Mouse (Mus musculus): Measurements from ENCODE around the gene Gkn2. TPM values are rescaled to one million over a fixed set of nuclear protein-coding genes. Genes with fewer than 3 reads are reported as not detected.
A peak's percentile ranks its signal among the peaks of the same experiment; 100 is the strongest.

Gene Gkn2
- polyA plus RNA-seq, 1 experiment: not detected

- H3K4me3 ChIP-seq (ENCODE audit: insufficient read depth, low read length): no peak overlapping the region
- no peaks in the 10 kb centered on the region for H3K4me1 ChIP-seq (ENCODE audit: control insufficient read depth, insufficient read depth, low read length)
- TF ChIP-seq POLR2A (IDR thresholded peaks at IDR 0.05; ENCODE audit: low read depth, low read length) (no peak), CTCF (IDR thresholded peaks at IDR 0.05; ENCODE audit: borderline replicate concordance, insufficient read depth, low read length) (no peak)
- no peak overlapping the region for H3K27ac ChIP-seq (ENCODE audit: insufficient read depth, low read length)
These were observed 18.7 kb upstream of the Gkn2 start for GRCm38 (mm10) chr6:87354441-87354840.

GRCm38 (mm10) chr6:87369223-87369622 lies 3.9 kb upstream of the Gkn2 start:
- Histone ChIP-seq H3K4me3 (ENCODE audit: insufficient read depth, low read length) (no peak overlapping the region), H3K27ac (ENCODE audit: insufficient read depth, low read length) (no peak overlapping the region), H3K4me1 (ENCODE audit: control insufficient read depth, insufficient read depth, low read length) (no peaks in the 10 kb centered on the region)
- no peak for TF ChIP-seq CTCF (IDR thresholded peaks at IDR 0.05; ENCODE audit: borderline replicate concordance, insufficient read depth, low read length)

GRCm38 (mm10) chr6:87383926-87384691 lies 11.0 kb downstream of the Gkn2 start:
- no peak for TF ChIP-seq CTCF (IDR thresholded peaks at IDR 0.05; ENCODE audit: borderline replicate concordance, insufficient read depth, low read length)
- no peak for TF ChIP-seq POLR2A (IDR thresholded peaks at IDR 0.05; ENCODE audit: low read depth, low read length)
- Histone ChIP-seq H3K27ac (ENCODE audit: insufficient read depth, low read length) (no peak overlapping the region), H3K4me3 (ENCODE audit: insufficient read depth, low read length) (no peak overlapping the region), H3K4me1 (ENCODE audit: control insufficient read depth, insufficient read depth, low read length) (peaks cover 7% of the 10 kb centered on the region)

- no peak for TF ChIP-seq POLR2A (IDR thresholded peaks at IDR 0.05; ENCODE audit: low read depth, low read length)
- TF ChIP-seq CTCF (IDR thresholded peaks at IDR 0.05; ENCODE audit: borderline replicate concordance, insufficient read depth, low read length): no peak
- no peak overlapping the region for H3K27ac ChIP-seq (ENCODE audit: insufficient read depth, low read length)
- peaks cover 7% of the 10 kb centered on the region for H3K4me1 ChIP-seq (ENCODE audit: control insufficient read depth, insufficient read depth, low read length)
- no peak overlapping the region for H3K4me3 ChIP-seq (ENCODE audit: insufficient read depth, low read length)
These were observed 11.6 kb downstream of the Gkn2 start for GRCm38 (mm10) chr6:87384761-87385160.

GRCm38 (mm10) chr6:87386203-87386602 lies 13.0 kb downstream of the Gkn2 start:
- Histone ChIP-seq H3K4me1 (ENCODE audit: control insufficient read depth, insufficient read depth, low read length) (peaks cover 7% of the 10 kb centered on the region), H3K27ac (ENCODE audit: insufficient read depth, low read length) (peak overlapping the region; percentile 74), H3K4me3 (ENCODE audit: insufficient read depth, low read length) (no peak overlapping the region)
- peak; percentile 17; the same call in 1 of the 2 replicates for TF ChIP-seq CTCF (IDR thresholded peaks at IDR 0.05; ENCODE audit: borderline replicate concordance, insufficient read depth, low read length)
- no peak for TF ChIP-seq POLR2A (IDR thresholded peaks at IDR 0.05; ENCODE audit: low read depth, low read length)

GRCm38 (mm10) chr6:87386681-87387080 lies 13.5 kb downstream of the Gkn2 start:
- no peak overlapping the region for H3K4me3 ChIP-seq (ENCODE audit: insufficient read depth, low read length)
- no peak for TF ChIP-seq POLR2A (IDR thresholded peaks at IDR 0.05; ENCODE audit: low read depth, low read length)
- TF ChIP-seq CTCF (IDR thresholded peaks at IDR 0.05; ENCODE audit: borderline replicate concordance, insufficient read depth, low read length): no peak
- peak overlapping the region; percentile 74 for H3K27ac ChIP-seq (ENCODE audit: insufficient read depth, low read length)
- H3K4me1 ChIP-seq (ENCODE audit: control insufficient read depth, insufficient read depth, low read length): peaks cover 7% of the 10 kb centered on the region

GRCm38 (mm10) chr6:87388877-87389276 lies 15.7 kb downstream of the Gkn2 start, which contains the start of gene Gkn3:
Gkn3 (minus strand) TSS chr6:87388935.
- no peak within 1 kb of the TSS for H3K27ac ChIP-seq (ENCODE audit: insufficient read depth, low read length)
- TF ChIP-seq POLR2A (IDR thresholded peaks at IDR 0.05; ENCODE audit: low read depth, low read length) (no peak), CTCF (IDR thresholded peaks at IDR 0.05; ENCODE audit: borderline replicate concordance, insufficient read depth, low read length) (no peak)
- H3K4me3 ChIP-seq (ENCODE audit: insufficient read depth, low read length): no peak within 1 kb of the TSS
- peaks cover 9% of the 10 kb centered on the region for H3K4me1 ChIP-seq (ENCODE audit: control insufficient read depth, insufficient read depth, low read length)

- TF ChIP-seq POLR2A (IDR thresholded peaks at IDR 0.05; ENCODE audit: low read depth, low read length) (no peak), CTCF (IDR thresholded peaks at IDR 0.05; ENCODE audit: borderline replicate concordance, insufficient read depth, low read length) (no peak)
- no peak overlapping the region for H3K27ac ChIP-seq (ENCODE audit: insufficient read depth, low read length)
These were observed 16.4 kb downstream of the Gkn2 start for GRCm38 (mm10) chr6:87389455-87389989.

GRCm38 (mm10) chr6:87393466-87394205 lies 20.5 kb downstream of the Gkn2 start:
- Histone ChIP-seq H3K4me3 (ENCODE audit: insufficient read depth, low read length) (no peak overlapping the region), H3K27ac (ENCODE audit: insufficient read depth, low read length) (no peak overlapping the region), H3K4me1 (ENCODE audit: control insufficient read depth, insufficient read depth, low read length) (peaks cover 3% of the 10 kb centered on the region; the same call in 1 of the 2 replicates)
- TF ChIP-seq CTCF (IDR thresholded peaks at IDR 0.05; ENCODE audit: borderline replicate concordance, insufficient read depth, low read length) (no peak), POLR2A (IDR thresholded peaks at IDR 0.05; ENCODE audit: low read depth, low read length) (no peak)

More at GRCm38 (mm10) chr6:87389455-87389989, 16.4 kb downstream of the Gkn2 start:
- Histone ChIP-seq H3K4me3 (ENCODE audit: insufficient read depth, low read length) (no peak overlapping the region), H3K4me1 (ENCODE audit: control insufficient read depth, insufficient read depth, low read length) (peaks cover 10% of the 10 kb centered on the region)

Measured in embryonic fibroblast, embryonic 13.5 days (primary cell).